Mouse (Mus musculus) liver, embryonic 14.5 days (tissue): ENCODE data around the gene Tbcd.

Source experiments
- CTCF ChIP-seq: IDR thresholded peaks from 2 replicates; pipeline ENCODE4 v1.5.1; 2016; ENCODE audit warnings: antibody characterized with exemption, low read depth, control low read depth
- EP300 ChIP-seq: IDR thresholded peaks from 2 replicates; pipeline ENCODE4 v1.6.1; 2016; ENCODE audit warnings: antibody characterized with exemption, low read depth

DNA sequence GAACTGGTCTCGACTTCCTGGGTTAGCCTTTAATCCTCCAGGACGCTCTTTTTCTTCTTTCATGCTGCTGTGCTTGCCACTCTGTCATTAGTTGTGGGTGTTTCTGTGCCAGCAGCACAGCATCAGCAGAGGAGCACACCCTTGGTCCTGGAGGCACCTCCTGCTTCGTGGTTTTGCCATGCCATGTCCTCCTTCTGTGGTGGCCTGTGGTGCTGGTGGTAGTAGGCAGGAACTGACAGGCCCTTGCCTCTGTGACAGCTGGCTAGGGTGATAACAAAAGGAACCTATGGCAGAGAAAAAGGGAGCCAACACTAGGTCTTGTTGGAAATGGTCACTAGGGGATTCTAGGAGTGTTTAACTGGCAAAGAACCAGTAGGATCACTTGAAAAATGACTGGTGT lies 78.0 kb downstream of the Tbcd start:
- TF ChIP-seq CTCF: no peak
- TF ChIP-seq EP300: no peak
